Mouse (Mus musculus) cortical plate, adult 2 months (tissue): ENCODE measurements around the gene Trmt61a. TPM values are rescaled to one million over a fixed set of nuclear protein-coding genes. Genes with fewer than 3 reads are reported as not detected.
A peak's percentile ranks its signal among the peaks of the same experiment; 100 is the strongest.

ENCODE experiments used
- H3K27ac ChIP-seq: fragments of 200-500 bp; 2 replicates; pipeline ENCODE4 v1.5.1; 2012; ENCODE audit warnings: low read length, control low read depth, inconsistent platforms; ENCODE audit not compliant: insufficient read depth
- H3K4me1 ChIP-seq: fragments of 200-500 bp; 2 replicates; pipeline ENCODE4 v1.6.1; 2011; ENCODE audit warnings: low read length; ENCODE audit not compliant: control insufficient read depth, insufficient read depth
- H3K4me3 ChIP-seq: fragments of 200-500 bp; 2 replicates; pipeline ENCODE4 v1.5.1; 2011; ENCODE audit warnings: mild to moderate bottlenecking, low read length, control low read depth; ENCODE audit not compliant: insufficient read depth
- CTCF ChIP-seq: fragments of 200-500 bp; IDR thresholded peaks from 2 replicates; pipeline ENCODE4 v1.5.1; 2011; ENCODE audit warnings: mild to moderate bottlenecking, control low read depth, low read length; ENCODE audit not compliant: insufficient read depth; ENCODE audit errors: extremely low read depth
- POLR2A ChIP-seq: fragments of 200-500 bp; IDR thresholded peaks from 2 replicates; pipeline ENCODE4 v1.6.1; 2011; ENCODE audit warnings: mild to moderate bottlenecking, low read length, control low read depth; ENCODE audit not compliant: insufficient read depth; ENCODE audit errors: extremely low read depth
- polyA plus RNA-seq: library from polyadenylated mRNA; depleted of rRNA; stranded (reverse); fragments of >200 nt; gene quantifications from 2 replicates; pipeline ENCODE4 v1.2.3, GENCODE M21; 2012; rRNA removed

Gene Trmt61a
- polyA plus RNA-seq, 1 experiment = 20.0 TPM

GRCm38 (mm10) chr12:111725338-111726121, 47.6 kb downstream of the Trmt61a start:
- TF ChIP-seq CTCF (no peak), POLR2A (0 out of 2 replicates have a peak, but pooled peaks have one; percentile 33)
- Histone ChIP-seq H3K4me3 (no peak overlapping the region), H3K27ac (peak overlapping the region; percentile 75), H3K4me1 (peaks cover 5% of the 10 kb centered on the region)

DNA sequence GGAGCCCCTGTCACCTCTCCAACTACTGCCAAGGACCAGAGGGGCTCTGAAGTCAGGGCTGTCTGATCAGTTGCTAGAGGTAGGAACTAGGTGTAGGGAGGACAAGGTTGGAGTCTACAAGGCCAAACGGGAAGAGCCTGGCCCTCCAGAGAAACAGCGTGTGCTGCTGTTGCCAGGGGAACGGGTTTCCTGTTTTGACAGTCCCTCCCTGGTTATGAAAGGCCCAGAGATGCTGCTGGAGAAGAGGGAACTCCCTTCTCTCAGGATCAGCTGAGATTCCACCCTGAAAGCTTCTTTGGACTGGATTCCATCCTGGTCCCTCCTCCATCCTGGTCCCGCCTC, 48.2 kb downstream of the Trmt61a start:
- no peak overlapping the region for H3K4me3 ChIP-seq
- H3K4me1 ChIP-seq = peaks cover 5% of the 10 kb centered on the region
- peak overlapping the region; percentile 75 for H3K27ac ChIP-seq
- no peak for TF ChIP-seq CTCF
- TF ChIP-seq POLR2A = peak; percentile 36; the same call in 1 of the 2 replicates

GRCm38 (mm10) chr12:111727956-111728355, 50.1 kb downstream of the Trmt61a start:
- Histone ChIP-seq H3K27ac (no peak overlapping the region), H3K4me3 (no peak overlapping the region), H3K4me1 (peaks cover 5% of the 10 kb centered on the region)
- no peak for TF ChIP-seq CTCF
- TF ChIP-seq POLR2A = no peak

GRCm38 (mm10) chr12:111731822-111732807, 54.2 kb downstream of the Trmt61a start:
- Histone ChIP-seq H3K4me3 (no peak overlapping the region), H3K4me1 (no peaks in the 10 kb centered on the region), H3K27ac (peak overlapping the region; percentile 30)
- peak; percentile 46; the same call in 1 of the 2 replicates for TF ChIP-seq POLR2A
- TF ChIP-seq CTCF = peak; percentile 84

DNA sequence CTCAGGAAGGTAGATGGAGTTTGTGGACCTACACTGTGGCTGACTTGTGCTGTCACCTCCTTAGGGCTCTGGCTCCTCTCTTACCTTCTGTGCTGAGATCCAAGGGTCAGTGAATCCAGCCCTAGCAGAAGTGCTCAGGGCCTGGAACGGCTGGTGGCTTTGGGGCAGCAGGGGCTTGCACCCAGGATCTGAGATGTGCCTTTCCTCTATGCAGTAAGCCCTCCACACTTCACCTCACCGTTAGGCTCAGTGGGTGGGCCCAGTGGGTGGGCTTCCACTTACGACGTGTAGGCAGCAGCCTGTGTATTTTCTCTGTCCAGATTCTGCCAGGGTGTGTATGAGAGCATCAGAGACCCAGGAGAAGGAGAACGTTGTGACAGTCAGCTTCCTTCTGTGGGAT, 55.0 kb downstream of the Trmt61a start:
- peak overlapping the region; percentile 30; the same call in 1 of the 2 replicates for H3K27ac ChIP-seq
- TF ChIP-seq POLR2A (no peak), CTCF (no peak)
- no peak overlapping the region for H3K4me3 ChIP-seq
- H3K4me1 ChIP-seq = no peaks in the 10 kb centered on the region

Other genes with a start within 250 kb of the Trmt61a start
- gene Tnfaip2, start 235.6 kb upstream of the Trmt61a start, polyA plus RNA-seq = 0.66 and 0.79 TPM in 2 replicates
- gene Gm266, start 192.3 kb upstream of the Trmt61a start, polyA plus RNA-seq = 6.3 and 9.1 TPM in 2 replicates
- 149 and 160 TPM in 2 replicates for gene Eif5, start 140.1 kb upstream of the Trmt61a start, polyA plus RNA-seq
- 73.9 and 76.5 TPM in 2 replicates for gene Mark3, start 103.6 kb upstream of the Trmt61a start, polyA plus RNA-seq
- gene Ckb, start 5.8 kb upstream of the Trmt61a start, polyA plus RNA-seq = 3,152 and 3,325 TPM in 2 replicates
- 49.6 and 51.0 TPM in 2 replicates for gene Bag5, start 35.2 kb downstream of the Trmt61a start, polyA plus RNA-seq
- gene Apopt1, start 35.2 kb downstream of the Trmt61a start, polyA plus RNA-seq = 48.4 and 52.6 TPM in 2 replicates
- 790 and 835 TPM in 2 replicates for gene Klc1, start 80.7 kb downstream of the Trmt61a start, polyA plus RNA-seq
- gene Xrcc3, start 135.8 kb downstream of the Trmt61a start, polyA plus RNA-seq = 10.5 and 13.8 TPM in 2 replicates
- gene Zfyve21, start 136.1 kb downstream of the Trmt61a start, polyA plus RNA-seq = 39.5 and 39.8 TPM in 2 replicates
- gene Ppp1r13b, start 230.0 kb downstream of the Trmt61a start, polyA plus RNA-seq = 32.1 and 34.1 TPM in 2 replicates